Mouse (Mus musculus) stomach, embryonic 16.5 days (tissue): ENCODE measurements around the gene Ehd4. TPM values are rescaled to one million over a fixed set of nuclear protein-coding genes. Genes with fewer than 3 reads are reported as not detected.

Experiments used
- ATAC-seq: fragments of 200-750 bp; cut with Nextera tagmentation; 2 replicates; pipeline ENCODE4 v1.8.0; 2017; ENCODE audit warnings: moderate number of reproducible peaks, moderate TSS enrichment; ENCODE audit not compliant: insufficient read depth, low FRiP score
- H3K27ac ChIP-seq: fragments of 300-500 bp; sonication (generic); 2 replicates; pipeline ENCODE4 v1.5.1; 2014; ENCODE audit warnings: low read length
- H3K27me3 ChIP-seq: fragments of 300-500 bp; sonication (generic); 2 replicates; pipeline ENCODE4 v1.6.1; 2014; ENCODE audit warnings: low read length, control low read depth, mixed read lengths; ENCODE audit not compliant: control insufficient read depth, insufficient read depth
- H3K36me3 ChIP-seq: fragments of 300-500 bp; sonication (generic); 2 replicates; pipeline ENCODE4 v1.6.1; 2014; ENCODE audit warnings: low read length; ENCODE audit not compliant: control insufficient read depth, insufficient read depth
- H3K4me1 ChIP-seq: fragments of 300-500 bp; sonication (generic); 2 replicates; pipeline ENCODE4 v1.6.1; 2014; ENCODE audit warnings: low read length, control low read depth, mixed read lengths; ENCODE audit not compliant: control insufficient read depth, insufficient read depth
- H3K4me2 ChIP-seq: fragments of 300-500 bp; sonication (generic); 2 replicates; pipeline ENCODE4 v1.6.1; 2014; ENCODE audit warnings: low read depth, low read length, mixed read lengths
- H3K4me3 ChIP-seq: fragments of 300-500 bp; sonication (generic); replicated peaks from 2 replicates; pipeline ENCODE4 v1.5.1; 2014; ENCODE audit warnings: mild to moderate bottlenecking, low read length
- H3K9ac ChIP-seq: fragments of 300-500 bp; sonication (generic); 2 replicates; pipeline ENCODE4 v1.6.1; 2014; ENCODE audit warnings: low read length
- H3K9me3 ChIP-seq: fragments of 300-500 bp; sonication (generic); replicated peaks from 2 replicates; pipeline ENCODE4 v1.6.1; 2016; ENCODE audit warnings: low read length, control low read depth; ENCODE audit not compliant: control insufficient read depth
- WGBS: fragments of 180-500 bp; shearing (Covaris S2); extraction: QIAGEN DNeasy Blood & Tissue Kit; methylation state at CpG from one replicate; pipeline ENCODE4 v1.1.7; 2014; 5-methylcytosine and 5-hydroxymethylcytosine counted together
- polyA plus RNA-seq: library from polyadenylated mRNA; unstranded; fragments of >200 nt; fragmentation: Nextera tagmentation; extraction: Ambion mirVana; gene quantifications from 2 replicates; pipeline ENCODE4 v1.2.1, GENCODE M21; 2015

The Ehd4 gene
- polyA plus RNA-seq, 1 experiment from 2014 or later: 46.5 TPM

- no peaks in the 10 kb centered on the region for H3K27me3 ChIP-seq
- no peak for ATAC-seq
- 58% methylated on average over 3 of the region's 3 CpGs for WGBS
Observed at GRCm38 (mm10) chr2:120150571-120150970, 3.8 kb downstream of the Ehd4 start.

GRCm38 (mm10) chr2:120149634-120150033 lies 4.8 kb downstream of the Ehd4 start:
- no peak for ATAC-seq

More at GRCm38 (mm10) chr2:120150571-120150970, 3.8 kb downstream of the Ehd4 start:
- Histone ChIP-seq H3K4me2 (no peak overlapping the region), H3K4me3 (no peak overlapping the region), H3K9me3 (no peaks in the 10 kb centered on the region), H3K9ac (no peak overlapping the region), H3K36me3 (no peaks in the 10 kb centered on the region), H3K27ac (no peak overlapping the region), H3K4me1 (0 out of 2 replicates have a peak, but pooled peaks cover 8% of the 10 kb centered on the region)

GRCm38 (mm10) chr2:120147999-120148398 lies 6.4 kb downstream of the Ehd4 start:
- WGBS: 60% methylated on average over 3 of the region's 3 CpGs
- Histone ChIP-seq H3K9me3 (no peaks in the 10 kb centered on the region), H3K27ac (no peak overlapping the region), H3K4me1 (no peaks in the 10 kb centered on the region), H3K9ac (no peak overlapping the region), H3K4me3 (no peak overlapping the region), H3K36me3 (no peaks in the 10 kb centered on the region), H3K27me3 (no peaks in the 10 kb centered on the region), H3K4me2 (no peak overlapping the region)
- ATAC-seq: no peak

More at GRCm38 (mm10) chr2:120149634-120150033, 4.8 kb downstream of the Ehd4 start:
- no peaks in the 10 kb centered on the region for H3K27me3 ChIP-seq
- 87% methylated on average over 7 of the region's 7 CpGs for WGBS
- no peak overlapping the region for H3K4me2 ChIP-seq
- H3K4me3 ChIP-seq: no peak overlapping the region
- no peak overlapping the region for H3K27ac ChIP-seq
- no peaks in the 10 kb centered on the region for H3K9me3 ChIP-seq
- H3K36me3 ChIP-seq: no peaks in the 10 kb centered on the region
- no peak overlapping the region for H3K9ac ChIP-seq
- H3K4me1 ChIP-seq: 0 out of 2 replicates have a peak, but pooled peaks cover 5% of the 10 kb centered on the region

DNA sequence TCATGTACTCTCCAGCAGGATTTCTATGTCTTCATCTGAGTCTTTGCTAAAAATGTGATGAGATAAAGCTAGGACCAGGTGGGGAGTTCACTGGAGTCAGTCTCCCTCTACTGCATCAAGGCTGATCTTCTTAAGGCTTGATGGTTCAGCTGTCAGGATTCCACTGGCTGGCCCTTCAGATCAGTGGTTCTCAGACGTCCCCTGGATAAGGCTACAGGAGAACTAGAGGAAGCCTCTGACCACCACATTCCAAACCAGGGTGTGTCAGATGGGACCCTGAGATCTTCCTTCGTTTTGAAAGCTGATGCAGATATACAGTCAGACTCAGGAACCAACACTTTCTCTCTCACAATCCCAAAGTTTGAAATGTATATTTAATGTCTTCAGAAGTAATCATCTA lies 7.0 kb downstream of the Ehd4 start:
- no peaks in the 10 kb centered on the region for H3K27me3 ChIP-seq
- no peak for ATAC-seq
- H3K27ac ChIP-seq: no peak overlapping the region
- no peak overlapping the region for H3K4me3 ChIP-seq
- H3K9me3 ChIP-seq: no peaks in the 10 kb centered on the region
- H3K9ac ChIP-seq: no peak overlapping the region
- WGBS: 37% methylated on average over 2 of the region's 2 CpGs
- no peaks in the 10 kb centered on the region for H3K4me1 ChIP-seq
- H3K36me3 ChIP-seq: no peaks in the 10 kb centered on the region
- H3K4me2 ChIP-seq: no peak overlapping the region

- no peak for ATAC-seq
- no peak overlapping the region for H3K9ac ChIP-seq
- 65% methylated on average over 2 of the region's 2 CpGs for WGBS
Observed at GRCm38 (mm10) chr2:120146543-120146942, 7.9 kb downstream of the Ehd4 start.

GRCm38 (mm10) chr2:120144390-120144789 lies 10.0 kb downstream of the Ehd4 start:
- Histone ChIP-seq H3K27me3 (no peaks in the 10 kb centered on the region), H3K36me3 (no peaks in the 10 kb centered on the region), H3K9ac (no peak overlapping the region), H3K4me1 (0 out of 2 replicates have a peak, but pooled peaks cover 3% of the 10 kb centered on the region), H3K9me3 (no peaks in the 10 kb centered on the region), H3K4me3 (no peak overlapping the region), H3K4me2 (no peak overlapping the region), H3K27ac (no peak overlapping the region)
- WGBS: 87% methylated on average over 4 of the region's 4 CpGs
- no peak for ATAC-seq

More at GRCm38 (mm10) chr2:120146543-120146942, 7.9 kb downstream of the Ehd4 start:
- Histone ChIP-seq H3K27ac (no peak overlapping the region), H3K4me2 (no peak overlapping the region), H3K36me3 (no peaks in the 10 kb centered on the region), H3K4me1 (no peaks in the 10 kb centered on the region), H3K27me3 (no peaks in the 10 kb centered on the region), H3K4me3 (no peak overlapping the region), H3K9me3 (no peaks in the 10 kb centered on the region)

- Histone ChIP-seq H3K9ac (no peak overlapping the region), H3K4me1 (0 out of 2 replicates have a peak, but pooled peaks cover 3% of the 10 kb centered on the region), H3K4me3 (no peak overlapping the region), H3K27me3 (no peaks in the 10 kb centered on the region), H3K27ac (no peak overlapping the region), H3K9me3 (no peaks in the 10 kb centered on the region), H3K36me3 (no peaks in the 10 kb centered on the region), H3K4me2 (no peak overlapping the region)
- WGBS: 68% methylated on average over 5 of the region's 5 CpGs
- no peak for ATAC-seq
Observed at GRCm38 (mm10) chr2:120142336-120142735, 12.1 kb downstream of the Ehd4 start.

DNA sequence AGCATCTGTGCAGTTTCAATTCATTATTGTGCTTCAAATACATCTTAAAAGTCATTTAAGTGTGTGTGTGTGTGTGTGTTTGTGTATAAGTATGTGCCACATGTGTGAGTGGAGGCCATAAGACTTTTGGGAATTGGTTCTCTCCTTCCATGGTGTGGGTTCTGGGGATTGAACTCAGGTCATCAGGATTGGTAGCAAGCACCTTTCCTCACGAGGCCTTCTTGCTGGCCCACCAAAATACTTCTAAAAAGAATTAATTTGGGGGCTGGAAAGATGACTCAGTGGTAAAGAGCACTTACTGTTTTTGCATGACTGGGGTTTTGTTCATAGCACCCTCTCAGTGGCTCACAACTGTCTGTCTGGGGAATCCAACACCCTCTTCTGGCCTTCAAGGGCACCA lies 12.7 kb downstream of the Ehd4 start:
- 0 out of 2 replicates have a peak, but pooled peaks cover 7% of the 10 kb centered on the region for H3K4me1 ChIP-seq
- H3K9ac ChIP-seq: no peak overlapping the region
- WGBS: 85% methylated on average over 1 of the region's 1 CpGs
- H3K27me3 ChIP-seq: no peaks in the 10 kb centered on the region
- H3K36me3 ChIP-seq: no peaks in the 10 kb centered on the region
- ATAC-seq: no peak
- no peak overlapping the region for H3K4me2 ChIP-seq
- no peaks in the 10 kb centered on the region for H3K9me3 ChIP-seq
- H3K4me3 ChIP-seq: no peak overlapping the region
- no peak overlapping the region for H3K27ac ChIP-seq

GRCm38 (mm10) chr2:120140326-120140725 lies 14.1 kb downstream of the Ehd4 start:
- no peak for ATAC-seq
- Histone ChIP-seq H3K36me3 (0 out of 2 replicates have a peak, but pooled peaks cover 1% of the 10 kb centered on the region), H3K27me3 (no peaks in the 10 kb centered on the region), H3K4me3 (no peak overlapping the region), H3K4me2 (no peak overlapping the region), H3K9me3 (no peaks in the 10 kb centered on the region), H3K4me1 (0 out of 2 replicates have a peak, but pooled peaks cover 7% of the 10 kb centered on the region), H3K27ac (no peak overlapping the region), H3K9ac (no peak overlapping the region)
- 86% methylated on average over 5 of the region's 5 CpGs for WGBS
